Mouse (Mus musculus) left cerebral cortex, postnatal 25 days (tissue): Measurements from ENCODE around the gene Gm16253. TPM values are rescaled to one million over a fixed set of nuclear protein-coding genes. Genes with fewer than 3 reads are reported as not detected.

Experiments
- DNase-seq, 2 experiments: peaks; one replicate each; pipeline ENCODE4 v3.0.0; 2022; ENCODE audit warnings: low spot score in 2 of 2, mixed read lengths in 1 of 2
- intact Hi-C: fragments of 180-260 bp; cut with DNase I; formaldehyde crosslinking; loops from one replicate; pipeline ENCODE4 v1.15.1; 2025
- total RNA-seq, 2 experiments: library from RNA; stranded (reverse); gene quantifications; 2 replicates each; pipeline ENCODE4 v1.2.3; 2021

The Gm16253 gene
- total RNA-seq, 2 experiments from 2014 or later: not detected

DNA sequence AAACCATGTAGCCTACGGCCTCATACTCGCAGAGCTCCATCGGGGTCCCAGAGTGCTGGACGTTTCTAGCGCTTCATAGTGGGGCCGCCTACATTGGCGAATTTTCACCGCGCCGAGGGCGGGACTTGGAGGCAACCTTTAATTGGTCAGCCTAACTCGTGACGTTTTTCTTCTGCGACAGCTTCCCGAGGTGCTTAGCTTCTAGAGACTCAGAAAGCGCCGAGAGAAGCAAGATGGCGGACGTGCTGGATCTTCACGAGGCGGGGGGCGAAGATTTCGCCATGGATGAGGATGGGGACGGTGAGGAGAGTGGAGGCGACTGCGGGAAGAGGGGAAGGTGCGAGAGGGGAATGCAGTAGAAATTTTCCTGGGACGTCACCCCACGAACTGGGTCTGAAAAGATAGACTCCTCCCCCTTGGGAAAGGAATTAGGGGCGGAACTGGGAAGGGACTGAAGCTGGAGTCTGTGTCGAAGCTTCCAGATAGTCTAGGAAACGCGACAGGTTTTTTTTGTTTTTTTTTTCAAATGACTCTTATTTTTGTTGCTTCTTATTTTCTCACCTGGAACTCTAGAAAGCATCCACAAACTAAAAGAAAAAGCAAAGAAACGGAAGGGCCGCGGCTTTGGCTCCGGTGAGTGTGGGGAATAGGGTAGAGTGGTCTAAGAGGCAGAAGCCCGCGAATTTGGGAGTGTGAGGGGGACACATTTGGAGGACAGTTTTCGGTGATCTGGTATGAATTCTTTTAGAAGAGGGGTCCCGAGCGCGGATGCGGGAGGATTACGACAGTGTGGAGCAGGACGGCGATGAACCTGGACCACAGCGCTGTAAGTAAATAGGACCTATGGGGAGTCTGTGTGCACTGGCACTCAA is 53.2 kb downstream of the Gm16253 start, which contains the start of gene Rbm8a:
Rbm8a (plus strand) TSS at position 205 of the 872 bp plus-strand sequence.
- intact Hi-C loops: no loop called here
- peak; percentile 98 to 99 for DNase-seq

Other genes starting within 250 kb of the Gm16253 start
- gene BC107364, start 124.7 kb upstream of the Gm16253 start, total RNA-seq: not detected
- 1 to 10 TPM in 1 of 2 experiments, under 1 TPM in 1; 0.85 to 1.4 TPM for gene Hfe2, start 51.8 kb upstream of the Gm16253 start, total RNA-seq
- gene Txnip, start 19.0 kb upstream of the Gm16253 start, total RNA-seq: 10 to 100 TPM; 18.3 to 18.5 TPM
- 10 to 100 TPM; 20.7 to 21.2 TPM for gene Polr3gl, start 17.2 kb downstream of the Gm16253 start, total RNA-seq
- gene Ankrd34a, start 19.7 kb downstream of the Gm16253 start, total RNA-seq: 10 to 100 TPM; 73.5 to 74.2 TPM
- 10 to 100 TPM; 18.6 to 20.5 TPM for gene Lix1l, start 24.2 kb downstream of the Gm16253 start, total RNA-seq
- 10 to 100 TPM; 34.2 to 46.3 TPM for gene Rbm8a, start 52.9 kb downstream of the Gm16253 start, total RNA-seq
- gene Pex11b, start 58.4 kb downstream of the Gm16253 start, total RNA-seq: 10 to 100 TPM; 51.6 to 53.3 TPM
- under 1 TPM; 0.28 to 0.34 TPM for gene Gm42957, start 58.5 kb downstream of the Gm16253 start, total RNA-seq
- 1 to 10 TPM; 2.3 to 3.5 TPM for gene Itga10, start 68.6 kb downstream of the Gm16253 start, total RNA-seq
- gene Ankrd35, start 93.1 kb downstream of the Gm16253 start, total RNA-seq: 1 to 10 TPM; 6.8 to 7.0 TPM
- 10 to 100 TPM; 23.4 to 24.5 TPM for gene Pias3, start 119.4 kb downstream of the Gm16253 start, total RNA-seq
- 10 to 100 TPM in 1 of 2 experiments, 1 to 10 TPM in 1; 7.6 to 10.0 TPM for gene Nudt17, start 131.6 kb downstream of the Gm16253 start, total RNA-seq
- 10 to 100 TPM; 25.0 to 27.5 TPM for gene Polr3c, start 150.6 kb downstream of the Gm16253 start, total RNA-seq
- 10 to 100 TPM; 68.8 to 70.2 TPM for gene Rnf115, start 150.7 kb downstream of the Gm16253 start, total RNA-seq